Mouse (Mus musculus): ENCODE data around the gene Prpf8.

- TF ChIP-seq CTCF (IDR thresholded peaks at IDR 0.05; ENCODE audit: insufficient read depth, low read depth, low read length) (no peak), POLR2A (IDR thresholded peaks at IDR 0.05; ENCODE audit: insufficient read depth, low read depth, low read length) (no peak)
Measured at GRCm38 (mm10) chr11:75463624-75464023, 23.0 kb upstream of the Prpf8 start.

Data from olfactory bulb, adult 2 months (tissue).